Mouse (Mus musculus): ENCODE results near the gene Crym. TPM values are rescaled to one million over a fixed set of nuclear protein-coding genes. Genes with fewer than 3 reads are reported as not detected.

The Crym gene
- polyA plus RNA-seq, 1 experiment from 2014 or later = 12.7 TPM

- Histone ChIP-seq H3K9ac (no peak overlapping the region), H3K27me3 (ENCODE audit: control insufficient read depth, insufficient read depth, low read length) (no peaks in the 10 kb centered on the region), H3K4me1 (replicated peaks; ENCODE audit: control insufficient read depth, insufficient read depth, low read length) (no peaks in the 10 kb centered on the region), H3K9me3 (ENCODE audit: control insufficient read depth, low read length) (no peaks in the 10 kb centered on the region), H3K27ac (no peak overlapping the region), H3K36me3 (replicated peaks; ENCODE audit: control insufficient read depth, insufficient read depth) (no peaks in the 10 kb centered on the region), H3K4me2 (replicated peaks) (no peak overlapping the region), H3K4me3 (replicated peaks; ENCODE audit: low read length) (no peak overlapping the region)
- WGBS = 7% methylated on average over 3 of the region's 3 CpGs
- DNase-seq (ENCODE audit: low spot score) = no peak
- ATAC-seq (ENCODE audit: low FRiP score) = no peak
Measured at GRCm38 (mm10) chr7:120150257-120150656, 51.7 kb downstream of the Crym start.

GRCm38 (mm10) chr7:120145191-120145590, 56.7 kb downstream of the Crym start, which contains the start of gene Zp2:
Gene Zp2 (minus strand): TSS chr7:120145291.
- Histone ChIP-seq H3K27me3 (ENCODE audit: control insufficient read depth, insufficient read depth, low read length) (no peaks in the 10 kb centered on the region), H3K9me3 (ENCODE audit: control insufficient read depth, low read length) (no peaks in the 10 kb centered on the region), H3K4me3 (replicated peaks; ENCODE audit: low read length) (no peak within 1 kb of the TSS), H3K9ac (no peak within 1 kb of the TSS), H3K4me1 (replicated peaks; ENCODE audit: control insufficient read depth, insufficient read depth, low read length) (no peaks in the 10 kb centered on the region), H3K27ac (no peak within 1 kb of the TSS), H3K4me2 (replicated peaks) (no peak within 1 kb of the TSS), H3K36me3 (replicated peaks; ENCODE audit: control insufficient read depth, insufficient read depth) (no peaks in the 10 kb centered on the region)
- WGBS = 85% methylated on average over 9 of the region's 9 CpGs
- DNase-seq (ENCODE audit: low spot score) = no peak
- no peak for ATAC-seq (ENCODE audit: low FRiP score)

- H3K4me3 ChIP-seq (replicated peaks; ENCODE audit: low read length) = no peak overlapping the region
- 83% methylated on average over 1 of the region's 1 CpGs for WGBS
- no peak overlapping the region for H3K4me2 ChIP-seq (replicated peaks)
- H3K4me1 ChIP-seq (replicated peaks; ENCODE audit: control insufficient read depth, insufficient read depth, low read length) = no peaks in the 10 kb centered on the region
- no peak for DNase-seq (ENCODE audit: low spot score)
- H3K36me3 ChIP-seq (replicated peaks; ENCODE audit: control insufficient read depth, insufficient read depth) = no peaks in the 10 kb centered on the region
- H3K27me3 ChIP-seq (ENCODE audit: control insufficient read depth, insufficient read depth, low read length) = no peaks in the 10 kb centered on the region
- no peak overlapping the region for H3K9ac ChIP-seq
- H3K9me3 ChIP-seq (ENCODE audit: control insufficient read depth, low read length) = no peaks in the 10 kb centered on the region
- H3K27ac ChIP-seq = no peak overlapping the region
- ATAC-seq (ENCODE audit: low FRiP score) = no peak
Measured at GRCm38 (mm10) chr7:120142743-120143142, 59.2 kb downstream of the Crym start.

Other genes with a start within 250 kb of the Crym start
- 0.09 and 0.16 TPM in 2 replicates for gene Dnah3, start 106.8 kb downstream of the Crym start, polyA plus RNA-seq (2014; fragmentation: Nextera tagmentation; extraction: Ambion mirVana)
- gene Tmem159, start 99.8 kb downstream of the Crym start, polyA plus RNA-seq (2014; fragmentation: Nextera tagmentation; extraction: Ambion mirVana) = 12.0 and 15.2 TPM in 2 replicates
- not detected in 2 replicates for gene Zp2, start 56.8 kb downstream of the Crym start, polyA plus RNA-seq (2014; fragmentation: Nextera tagmentation; extraction: Ambion mirVana)
- not detected in 2 replicates for gene Anks4b, start 28.3 kb downstream of the Crym start, polyA plus RNA-seq (2014; fragmentation: Nextera tagmentation; extraction: Ambion mirVana)
- gene Abca14, start 1.9 kb upstream of the Crym start, polyA plus RNA-seq (2014; fragmentation: Nextera tagmentation; extraction: Ambion mirVana) = not detected in 2 replicates
- gene Abca15, start 126.6 kb upstream of the Crym start, polyA plus RNA-seq (2014; fragmentation: Nextera tagmentation; extraction: Ambion mirVana) = 0.10 TPM in 1 of 2 replicates, not detected in the other
- not detected in 2 replicates for gene Abca16, start 207.5 kb upstream of the Crym start, polyA plus RNA-seq (2014; fragmentation: Nextera tagmentation; extraction: Ambion mirVana)